Mouse (Mus musculus) left cerebral cortex, adult 8-10 months (tissue): ENCODE measurements around the gene Cacng4. TPM values are rescaled to one million over a fixed set of nuclear protein-coding genes. Genes with fewer than 3 reads are reported as not detected.

ENCODE experiments used
- DNase-seq, 2 experiments: peaks; one replicate each; pipeline ENCODE4 v3.0.0; 2022; ENCODE audit warnings: low spot score in 2 of 2
- total RNA-seq, 4 experiments: library from RNA; stranded (reverse); gene quantifications; 2 replicates each; pipeline ENCODE4 v1.2.4; 2022

Cacng4 gene
- 10 to 100 TPM; 38.7 to 48.6 (median 46.1) TPM for total RNA-seq

GRCm38 (mm10) chr11:107794547-107795269 is at the start of gene Cacng4:
Gene Cacng4, minus strand, starts transcription at chr11:107794557.
- no peak for DNase-seq

DNA sequence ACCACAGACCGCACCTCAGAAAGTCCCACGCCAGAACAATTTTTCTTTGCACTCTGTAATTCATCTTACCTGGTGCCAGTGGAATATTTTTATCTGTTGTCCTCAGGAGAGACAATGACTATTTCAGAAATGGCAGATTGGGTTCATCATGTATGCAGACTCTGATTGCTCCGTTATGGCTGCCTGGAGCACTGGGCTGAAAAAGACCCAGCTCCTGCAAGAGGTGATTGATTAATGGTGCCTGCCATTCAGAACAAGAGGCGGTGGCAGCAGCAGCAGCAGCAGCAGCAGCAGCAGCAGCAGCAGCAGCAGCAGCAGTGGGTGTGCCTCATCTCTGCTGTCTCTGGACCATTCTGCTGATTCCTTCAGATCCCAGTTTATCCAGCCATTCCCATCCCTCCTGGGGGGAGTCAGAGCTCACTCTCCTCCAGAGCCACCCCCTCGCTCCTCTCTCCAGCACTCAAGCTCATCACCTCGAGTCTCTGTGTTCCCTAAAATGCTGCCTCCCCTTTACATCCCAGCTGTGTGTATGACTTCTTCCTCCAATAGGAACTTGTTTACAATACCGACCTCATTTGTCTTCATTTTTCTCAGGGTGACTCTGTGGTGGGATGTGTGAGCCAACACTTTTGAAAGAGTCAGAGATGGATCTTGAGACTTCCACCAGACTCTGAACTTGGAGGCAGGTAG is 39.1 kb upstream of the Cacng4 start:
- DNase-seq, result no peak

GRCm38 (mm10) chr11:107817196-107817595 is 22.8 kb upstream of the Cacng4 start:
- no peak for DNase-seq

- no peak for DNase-seq
Measured at GRCm38 (mm10) chr11:107812941-107813648, 18.7 kb upstream of the Cacng4 start.

DNA sequence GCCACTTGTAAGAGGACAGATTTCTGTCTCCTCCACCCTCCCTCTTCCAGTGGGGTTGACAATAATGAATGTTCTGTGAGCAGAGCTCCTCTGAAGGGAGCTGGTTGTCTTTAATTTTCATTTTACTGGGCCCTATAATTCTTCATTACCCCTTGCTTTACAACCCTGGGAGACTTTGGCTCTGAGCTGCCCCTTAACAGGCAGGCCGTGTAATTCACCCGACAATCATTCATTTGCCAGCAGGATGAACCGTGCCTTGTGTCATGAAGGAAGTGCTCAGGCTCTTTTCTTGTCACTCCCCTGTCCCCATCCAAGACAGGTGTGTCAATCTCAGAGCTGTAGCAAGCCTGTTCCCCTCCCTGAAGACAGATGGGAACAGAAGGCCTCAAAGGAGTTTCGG is 18.1 kb upstream of the Cacng4 start:
- DNase-seq, result no peak

- DNase-seq, result no peak
Measured at GRCm38 (mm10) chr11:107808508-107808907, 14.2 kb upstream of the Cacng4 start.

GRCm38 (mm10) chr11:107806058-107806457 is 11.7 kb upstream of the Cacng4 start:
- DNase-seq, result no peak

DNA sequence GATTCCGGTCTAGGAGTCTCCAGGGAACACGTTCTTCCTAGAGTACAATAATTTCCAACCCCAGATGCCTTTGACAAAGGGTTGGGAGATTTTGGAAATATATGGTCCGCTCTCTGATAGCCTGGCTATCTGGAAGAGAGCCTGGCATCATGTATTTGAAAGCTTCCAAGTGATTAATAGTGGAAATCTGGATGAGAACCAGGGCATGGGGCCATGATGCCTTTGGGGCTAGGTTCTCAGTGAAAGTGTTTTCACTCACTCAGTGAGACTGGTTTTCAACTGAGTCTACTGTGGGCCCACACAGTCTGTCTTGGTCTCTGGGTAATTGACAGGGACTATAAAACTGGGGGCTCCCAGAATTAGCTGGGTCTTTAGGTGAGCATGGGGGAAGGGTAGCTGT is 7.6 kb upstream of the Cacng4 start:
- no peak for DNase-seq

DNA sequence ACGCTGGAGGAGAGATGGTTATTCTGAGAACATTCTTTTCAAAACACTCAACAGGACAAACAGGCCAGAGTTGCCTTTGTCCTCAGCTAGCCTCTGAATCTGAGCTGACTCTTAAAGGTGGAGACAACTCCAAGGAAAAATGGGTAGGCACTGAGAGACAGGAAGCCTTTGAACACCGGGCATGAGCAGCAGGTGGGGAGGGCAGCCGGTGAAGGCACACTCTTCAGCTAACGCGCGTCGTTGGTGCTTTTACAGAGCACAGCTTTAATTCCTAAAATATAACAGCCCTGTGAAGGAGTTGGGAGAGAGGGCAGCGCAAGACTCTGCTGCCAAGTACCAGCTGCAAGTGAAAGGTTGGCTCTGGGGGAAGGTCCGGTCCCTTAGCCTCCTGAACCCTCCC is 5.0 kb upstream of the Cacng4 start:
- no peak for DNase-seq

GRCm38 (mm10) chr11:107796346-107796745 is 2.0 kb upstream of the Cacng4 start:
- no peak for DNase-seq

DNA sequence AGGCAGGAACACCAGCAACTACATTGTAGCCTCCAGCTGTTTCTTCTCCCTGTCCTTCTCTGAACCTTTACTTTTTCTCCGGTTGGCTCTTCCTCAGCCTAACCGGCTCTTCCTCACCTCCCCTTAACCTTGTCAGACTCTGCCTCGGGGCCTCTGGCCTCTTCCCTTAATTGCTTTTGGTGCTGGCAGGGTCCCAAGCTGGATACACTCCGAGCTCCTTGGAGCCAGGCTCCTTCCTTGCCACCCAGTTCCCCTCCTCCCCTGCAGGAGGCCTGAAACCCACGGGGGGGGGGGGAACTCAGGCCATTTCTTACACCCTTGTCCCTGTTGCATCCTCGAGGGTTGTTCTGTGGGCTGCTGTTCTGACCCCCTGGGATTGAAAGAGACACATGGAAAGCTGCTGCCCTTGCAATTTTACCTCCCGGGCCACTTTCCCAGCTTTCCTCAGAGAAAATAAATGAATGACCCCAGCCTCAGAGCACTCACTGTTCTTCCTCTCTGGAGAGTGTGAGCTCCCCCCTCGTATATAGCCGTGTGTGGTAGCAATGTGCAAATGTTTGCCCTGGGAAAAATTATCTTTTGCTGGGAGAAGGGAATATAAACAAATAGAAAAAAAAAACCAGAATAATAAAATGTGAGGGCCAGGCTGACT is 1.2 kb upstream of the Cacng4 start:
- DNase-seq, result no peak

- DNase-seq, result no peak
Measured at GRCm38 (mm10) chr11:107794103-107794493, 259 bp downstream of the Cacng4 start.

DNA sequence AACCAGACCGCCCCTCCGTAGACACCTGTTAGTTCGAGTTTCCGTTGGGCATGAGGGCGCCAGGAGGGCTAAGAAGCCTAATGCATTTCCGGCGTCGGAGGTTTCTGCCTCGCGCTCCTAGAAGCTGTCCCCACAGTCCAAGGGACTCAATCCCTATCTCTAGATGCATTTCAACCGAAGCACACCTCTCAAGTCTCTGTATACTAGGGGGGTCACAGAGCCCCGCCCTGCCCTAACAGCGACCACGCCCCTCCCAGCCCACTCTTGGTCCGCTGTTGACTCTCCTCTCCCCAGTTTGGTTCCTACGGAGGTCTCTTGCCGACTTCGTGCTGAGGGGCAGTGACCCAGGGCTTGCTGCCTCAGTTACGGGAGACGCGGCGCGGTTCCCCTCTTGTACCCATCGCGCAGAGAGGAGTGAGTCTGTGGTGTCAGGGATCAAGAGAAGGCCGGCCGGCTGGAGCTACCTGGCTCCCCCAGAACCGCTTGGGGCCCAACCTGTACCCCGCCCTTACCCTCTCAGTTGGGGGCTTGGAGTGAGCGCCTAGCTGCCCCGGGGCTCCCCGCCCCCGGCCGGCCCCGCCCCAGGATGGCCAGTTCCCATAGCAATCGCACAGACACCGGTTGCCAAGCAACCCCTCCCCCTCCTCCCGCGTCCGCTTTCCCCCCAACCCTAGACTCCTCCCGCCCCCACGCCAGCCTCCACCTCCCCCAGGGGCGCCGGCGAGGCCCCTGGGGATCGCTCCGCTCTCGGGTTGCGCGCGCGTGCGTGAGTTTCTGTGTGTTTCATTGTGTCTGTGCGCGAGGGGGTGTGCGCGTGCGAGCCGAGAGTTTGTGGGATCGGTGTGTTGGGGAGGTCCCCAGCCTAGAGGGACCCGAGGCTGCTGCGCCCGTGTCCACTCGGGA is 906 bp downstream of the Cacng4 start:
- no peak for DNase-seq

DNA sequence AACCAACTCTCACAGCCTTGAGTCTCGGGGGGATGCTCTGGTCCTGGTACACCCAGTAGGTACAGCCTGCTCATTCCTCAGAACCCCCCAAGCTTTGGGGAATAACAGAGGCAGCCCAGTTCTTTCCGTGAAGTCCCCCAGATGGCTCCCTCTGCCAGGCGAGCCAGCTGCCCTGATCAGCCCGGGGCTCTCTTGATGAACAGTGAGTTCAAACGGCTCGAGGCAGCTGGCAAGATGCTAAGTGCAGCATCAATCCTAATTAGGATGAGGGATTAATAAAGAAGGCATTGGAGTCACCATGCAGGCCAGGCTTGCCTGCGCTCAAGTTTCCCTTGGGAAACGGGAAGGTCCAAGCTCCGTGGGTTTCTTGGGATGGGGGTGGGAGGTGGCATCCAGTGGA is 2.2 kb downstream of the Cacng4 start:
- no peak for DNase-seq

DNA sequence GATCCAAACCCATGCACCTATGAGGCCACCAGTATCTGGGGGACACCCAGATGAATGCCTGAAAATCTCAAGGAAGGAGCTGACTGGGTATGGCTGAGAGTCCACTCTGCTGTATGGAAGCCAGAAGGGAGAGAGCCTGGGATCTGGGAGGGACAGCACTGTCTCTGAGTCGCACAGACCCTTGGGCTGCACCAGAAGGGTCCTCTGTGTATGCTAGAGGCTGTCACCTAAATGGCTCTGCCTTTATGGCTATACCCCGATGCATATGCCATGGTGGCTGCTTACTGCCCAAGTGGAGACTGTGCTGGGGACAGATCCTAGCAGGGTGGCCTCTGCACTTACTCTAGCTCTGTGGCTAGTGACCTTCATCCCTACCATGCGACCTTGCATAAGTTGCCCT is 8.6 kb downstream of the Cacng4 start:
- no peak for DNase-seq

DNA sequence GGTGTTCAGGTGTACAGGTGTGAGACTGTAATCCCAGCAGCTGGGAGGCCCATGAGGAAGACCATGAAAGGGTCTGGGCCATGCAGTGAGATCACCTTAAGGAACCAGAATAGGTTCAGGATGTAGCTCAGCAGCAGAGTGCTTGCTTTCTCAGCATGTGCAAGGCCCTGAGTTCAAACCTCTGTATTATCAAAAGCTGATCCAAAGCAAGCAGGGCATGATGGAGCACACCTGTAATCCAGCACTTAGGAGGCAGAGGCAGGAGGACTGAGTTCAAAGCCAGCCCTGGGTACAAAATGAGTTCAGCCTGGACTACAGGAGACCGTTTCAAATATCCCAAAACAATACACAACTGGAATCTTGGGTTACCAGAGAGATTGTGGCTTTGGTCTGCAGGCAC is 9.1 kb downstream of the Cacng4 start:
- no peak for DNase-seq

GRCm38 (mm10) chr11:107783861-107784754 is 10.2 kb downstream of the Cacng4 start:
- no peak for DNase-seq

GRCm38 (mm10) chr11:107782591-107782990 is 11.8 kb downstream of the Cacng4 start:
- no peak for DNase-seq

- no peak for DNase-seq
Measured at GRCm38 (mm10) chr11:107778859-107779258, 15.5 kb downstream of the Cacng4 start.

DNA sequence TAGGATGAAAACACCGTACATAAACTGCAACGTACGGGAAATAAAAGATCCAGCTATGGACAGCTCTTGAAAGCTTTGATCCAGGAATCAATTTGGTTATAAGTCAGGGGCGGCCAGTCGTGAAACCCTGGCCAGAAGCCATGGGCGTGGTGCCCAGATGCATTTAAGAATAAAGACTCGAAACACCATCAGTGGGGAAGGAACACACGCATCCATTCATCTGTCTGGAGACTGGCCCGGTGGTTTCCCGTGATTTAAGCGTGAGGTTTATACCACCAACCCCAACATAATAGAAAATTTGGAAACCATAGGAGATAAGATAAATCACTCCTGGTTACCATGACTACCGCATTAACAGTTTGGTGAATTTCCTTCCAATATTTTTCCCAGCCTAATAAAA is 16.9 kb downstream of the Cacng4 start:
- no peak for DNase-seq
